Mouse (Mus musculus) frontal cortex, postnatal 36 days (tissue): ENCODE results near the gene Nr0b2.

ENCODE experiments used
- DNase-seq, 2 experiments: peaks; one replicate each; pipeline ENCODE4 v3.0.0; 2022; ENCODE audit warnings: low spot score in 2 of 2

Nr0b2 gene

DNA sequence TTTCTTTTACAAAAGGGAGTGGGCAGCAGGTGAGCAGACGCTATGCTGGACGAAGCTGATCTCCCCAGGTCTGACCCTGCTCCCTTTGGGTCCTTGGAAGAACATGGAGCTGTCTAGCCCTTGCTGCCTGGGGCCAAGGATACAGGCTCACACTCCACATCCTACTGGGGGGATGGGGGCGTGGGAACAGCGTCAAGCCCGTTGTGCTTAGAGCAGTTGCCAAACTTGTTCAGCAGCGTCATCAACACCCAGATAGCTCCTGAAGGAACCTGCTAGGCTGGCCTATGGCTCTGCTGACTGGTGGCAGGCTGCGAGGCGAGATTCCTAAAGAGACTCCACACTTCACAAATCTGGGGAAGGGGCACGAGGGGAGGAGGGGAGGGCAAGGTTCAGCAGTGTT, 52.2 kb downstream of the Nr0b2 start:
- no peak for DNase-seq
